Mouse (Mus musculus) midbrain, postnatal 0 days (tissue): ENCODE results near the gene Ptpro. TPM values are rescaled to one million over a fixed set of nuclear protein-coding genes. Genes with fewer than 3 reads are reported as not detected.

Source experiments
- ATAC-seq: fragments of 200-750 bp; cut with Nextera tagmentation; 2 replicates; pipeline ENCODE4 v1.8.0; 2017; ENCODE audit warnings: moderate number of reproducible peaks, mild to moderate bottlenecking, moderate TSS enrichment, moderate library complexity; ENCODE audit not compliant: low FRiP score
- DNase-seq: peaks from one replicate; pipeline ENCODE4 v3.0.0-alpha.2; 2015; ENCODE audit warnings: low spot score
- H3K27ac ChIP-seq: fragments of 300-500 bp; sonication (generic); 2 replicates; pipeline ENCODE4 v1.5.1; 2014; ENCODE audit warnings: low read depth, mild to moderate bottlenecking, low read length, mixed read lengths
- H3K27me3 ChIP-seq: fragments of 300-500 bp; sonication (generic); 2 replicates; pipeline ENCODE4 v1.6.1; 2014; ENCODE audit warnings: low read length, control low read depth, mixed read lengths; ENCODE audit not compliant: insufficient read depth
- H3K36me3 ChIP-seq: fragments of 300-500 bp; sonication (generic); 2 replicates; pipeline ENCODE4 v1.6.1; 2014; ENCODE audit warnings: low read length, control low read depth, mixed read lengths; ENCODE audit not compliant: insufficient read depth
- H3K4me1 ChIP-seq: fragments of 300-500 bp; sonication (generic); 2 replicates; pipeline ENCODE4 v1.6.1; 2014; ENCODE audit warnings: mild to moderate bottlenecking, control low read depth, antibody characterized with exemption, low read length, mixed read lengths; ENCODE audit not compliant: insufficient read depth
- H3K4me2 ChIP-seq: fragments of 300-500 bp; sonication (generic); 2 replicates; pipeline ENCODE4 v1.6.1; 2014; ENCODE audit warnings: low read depth, mild to moderate bottlenecking, low read length, mixed read lengths; ENCODE audit not compliant: poor library complexity, severe bottlenecking
- H3K4me3 ChIP-seq: fragments of 300-500 bp; sonication (generic); 2 replicates; pipeline ENCODE4 v1.5.1; 2014; ENCODE audit warnings: low read depth, mild to moderate bottlenecking, low read length, moderate library complexity
- H3K9ac ChIP-seq: fragments of 300-500 bp; sonication (generic); replicated peaks from 2 replicates; pipeline ENCODE4 v1.6.1; 2014; ENCODE audit warnings: mild to moderate bottlenecking, low read length, moderate library complexity, mixed read lengths; ENCODE audit not compliant: poor library complexity, severe bottlenecking
- H3K9me3 ChIP-seq: fragments of 300-500 bp; sonication (generic); 2 replicates; pipeline ENCODE4 v1.6.1; 2016; ENCODE audit warnings: low read length, control low read depth
- CTCF ChIP-seq: IDR thresholded peaks from 2 replicates; pipeline ENCODE4 v1.5.1; 2016; ENCODE audit warnings: antibody characterized with exemption, mild to moderate bottlenecking
- WGBS: fragments of 180-500 bp; shearing (Covaris S2); extraction: QIAGEN DNeasy Blood & Tissue Kit; methylation state at CpG from one replicate; pipeline ENCODE4 v1.1.7; 2014; 5-methylcytosine and 5-hydroxymethylcytosine counted together
- polyA plus RNA-seq: library from polyadenylated mRNA; unstranded; fragments of >200 nt; fragmentation: Nextera tagmentation; extraction: Ambion mirVana; gene quantifications from 2 replicates; pipeline ENCODE4 v1.2.1, GENCODE M21; 2015
- total RNA-seq: library from RNA; depleted of rRNA; stranded (reverse); fragments of >200 nt; gene quantifications from 2 replicates; pipeline ENCODE4 v1.2.3, GENCODE M21; 2014; rRNA removed

The Ptpro gene
- 122 and 134 TPM in 2 replicates for total RNA-seq
- 54.8 and 58.7 TPM in 2 replicates for polyA plus RNA-seq

DNA sequence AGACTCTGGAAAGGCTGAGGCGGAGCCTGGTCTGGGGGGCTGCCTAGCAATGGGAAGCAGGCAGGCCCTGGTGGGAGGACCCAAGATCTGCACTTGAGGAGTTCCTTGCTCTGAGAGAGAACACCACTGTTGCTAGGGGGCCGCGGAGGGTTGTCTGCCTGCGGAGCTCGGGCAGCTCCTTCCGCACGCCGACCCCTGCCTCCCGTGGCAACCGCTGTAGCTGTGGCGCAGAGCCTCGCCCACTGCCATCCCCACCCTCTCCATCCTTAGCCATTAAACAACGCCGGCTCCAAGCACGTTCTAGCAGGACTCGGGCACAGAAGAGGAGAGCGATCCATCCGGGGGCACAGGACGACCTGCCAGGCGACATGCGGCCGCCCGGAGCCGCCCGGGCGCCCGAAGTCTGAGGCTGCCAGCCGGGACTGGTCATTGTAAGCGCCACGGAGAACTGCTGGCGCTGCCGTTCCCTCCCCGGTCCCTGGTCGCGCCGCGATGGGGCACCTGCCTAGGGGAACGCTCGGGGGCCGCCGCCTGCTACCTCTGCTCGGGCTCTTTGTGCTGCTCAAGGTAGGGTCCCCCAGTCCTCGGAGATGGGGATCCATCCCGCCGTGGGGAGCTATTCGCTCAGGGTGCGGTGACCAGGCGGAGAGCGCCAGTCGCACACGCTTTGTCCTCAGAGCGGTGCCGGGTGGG, at the start of gene Ptpro:
Gene Ptpro, plus strand, starts transcription at position 126 of the 693 bp plus-strand sequence.
- H3K27me3 ChIP-seq, result no peaks in the 10 kb centered on the region
- H3K9ac ChIP-seq, result peak within 1 kb of the TSS; percentile 91
- peak within 1 kb of the TSS; percentile 90 for H3K27ac ChIP-seq
- no peaks in the 10 kb centered on the region for H3K36me3 ChIP-seq
- peak; percentile 40; the same call in 1 of the 2 replicates for TF ChIP-seq CTCF
- H3K4me2 ChIP-seq, result peak within 1 kb of the TSS; percentile 64
- peak within 1 kb of the TSS; percentile 84 for H3K4me3 ChIP-seq
- WGBS, result under 1% methylated on average over 52 of the region's 53 CpGs
- H3K4me1 ChIP-seq, result no peaks in the 10 kb centered on the region
- ATAC-seq (peak; percentile 92), DNase-seq (peak; percentile 88)
- no peaks in the 10 kb centered on the region for H3K9me3 ChIP-seq

DNA sequence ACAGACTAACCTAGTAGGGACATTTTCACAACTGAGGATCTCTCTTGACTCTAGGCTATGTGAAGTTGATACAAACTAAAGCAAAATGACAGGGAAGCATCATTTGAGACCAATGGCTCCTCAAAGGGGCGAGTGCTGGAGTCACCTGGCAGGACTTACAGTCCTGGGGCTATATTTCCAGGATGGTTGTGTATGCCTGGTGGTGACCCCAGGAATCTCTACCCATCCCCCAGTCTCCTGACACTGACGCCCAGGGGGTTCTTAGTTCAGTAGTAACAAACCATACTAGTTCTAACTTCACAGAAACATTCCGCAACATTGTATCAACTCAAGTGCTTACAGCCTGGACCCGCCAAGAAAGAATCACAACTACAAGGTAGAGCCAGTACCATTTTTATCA, 49.5 kb upstream of the Ptpro start:
- TF ChIP-seq CTCF, result no peak

GRCm38 (mm10) chr6:137205662-137206400, 46.3 kb upstream of the Ptpro start:
- DNase-seq (peak; percentile 86), ATAC-seq (no peak)
- H3K4me1 ChIP-seq, result no peaks in the 10 kb centered on the region
- H3K9me3 ChIP-seq, result no peaks in the 10 kb centered on the region
- WGBS, result 54% methylated on average over 11 of the region's 11 CpGs
- no peak overlapping the region for H3K4me3 ChIP-seq
- no peaks in the 10 kb centered on the region for H3K27me3 ChIP-seq
- H3K4me2 ChIP-seq, result no peak overlapping the region
- H3K9ac ChIP-seq, result no peak overlapping the region
- no peak overlapping the region for H3K27ac ChIP-seq
- no peaks in the 10 kb centered on the region for H3K36me3 ChIP-seq
- peak; percentile 88 for TF ChIP-seq CTCF

More for the DNA sequence above, 49.5 kb upstream of the Ptpro start:
- no peak overlapping the region for H3K9ac ChIP-seq
- H3K27ac ChIP-seq, result no peak overlapping the region
- no peaks in the 10 kb centered on the region for H3K36me3 ChIP-seq
- ATAC-seq, result no peak
- no peaks in the 10 kb centered on the region for H3K27me3 ChIP-seq
- no peaks in the 10 kb centered on the region for H3K4me1 ChIP-seq
- no peak overlapping the region for H3K4me2 ChIP-seq
- WGBS, result 93% methylated on average over 4 of the region's 4 CpGs
- no peak overlapping the region for H3K4me3 ChIP-seq
- DNase-seq, result no peak
- H3K9me3 ChIP-seq, result no peaks in the 10 kb centered on the region

DNA sequence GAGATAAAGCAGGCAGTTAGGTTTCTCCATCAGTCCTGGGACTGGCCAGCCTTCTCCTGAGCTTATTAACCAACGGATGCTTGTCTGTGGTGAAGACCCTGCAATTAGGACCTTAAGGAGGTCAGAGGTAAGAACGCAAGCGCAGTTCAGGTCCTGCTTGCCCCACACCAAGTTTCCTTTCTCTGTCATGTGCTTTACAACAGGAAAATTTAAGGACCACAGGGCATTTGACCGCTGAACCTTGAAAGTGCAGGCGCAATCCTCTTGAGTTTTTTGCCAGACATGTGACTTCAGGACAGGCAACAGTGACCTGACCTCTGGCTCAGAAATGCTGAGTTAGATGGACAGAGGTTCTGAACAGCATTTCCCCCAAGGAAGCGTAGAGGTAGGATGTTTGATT, 45.0 kb upstream of the Ptpro start:
- no peak for TF ChIP-seq CTCF
- DNase-seq, result no peak

DNA sequence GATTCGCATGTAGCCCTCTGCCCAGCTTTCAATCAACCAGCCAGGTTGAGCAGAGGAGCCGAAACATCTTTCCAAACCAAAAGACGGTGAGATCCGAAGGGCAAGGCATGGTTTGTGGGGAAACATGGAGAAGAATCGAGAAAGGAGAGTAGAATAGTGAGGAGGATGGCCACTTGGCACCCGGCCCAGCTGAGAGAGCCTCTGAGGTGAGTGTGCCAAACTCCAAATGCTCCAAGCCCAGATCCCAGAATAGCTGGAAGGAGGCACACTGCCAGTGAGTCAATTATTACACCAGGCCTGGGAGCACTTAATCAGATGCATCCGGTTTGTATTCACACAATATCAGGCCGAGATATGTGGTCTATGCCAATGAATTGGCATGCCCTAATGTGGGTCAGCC, 42.1 kb upstream of the Ptpro start:
- Histone ChIP-seq H3K27ac (no peak overlapping the region), H3K4me3 (no peak overlapping the region), H3K9ac (no peak overlapping the region), H3K27me3 (no peaks in the 10 kb centered on the region), H3K36me3 (no peaks in the 10 kb centered on the region), H3K4me2 (no peak overlapping the region), H3K9me3 (no peaks in the 10 kb centered on the region), H3K4me1 (no peaks in the 10 kb centered on the region)
- WGBS, result 72% methylated on average over 8 of the region's 8 CpGs
- peak; percentile 49; the same call in 1 of the 2 replicates for ATAC-seq
- peak; percentile 88 for DNase-seq
- no peak for TF ChIP-seq CTCF

More for the DNA sequence above, 45.0 kb upstream of the Ptpro start:
- no peaks in the 10 kb centered on the region for H3K9me3 ChIP-seq
- no peak overlapping the region for H3K27ac ChIP-seq
- no peaks in the 10 kb centered on the region for H3K27me3 ChIP-seq
- H3K9ac ChIP-seq, result no peak overlapping the region
- H3K36me3 ChIP-seq, result no peaks in the 10 kb centered on the region
- no peaks in the 10 kb centered on the region for H3K4me1 ChIP-seq
- no peak for ATAC-seq
- H3K4me2 ChIP-seq, result no peak overlapping the region
- 95% methylated on average over 6 of the region's 6 CpGs for WGBS
- no peak overlapping the region for H3K4me3 ChIP-seq

- ATAC-seq (no peak), DNase-seq (no peak)
- no peaks in the 10 kb centered on the region for H3K4me1 ChIP-seq
- no peak overlapping the region for H3K4me2 ChIP-seq
- H3K36me3 ChIP-seq, result no peaks in the 10 kb centered on the region
- H3K27me3 ChIP-seq, result no peaks in the 10 kb centered on the region
- no peak overlapping the region for H3K4me3 ChIP-seq
- 94% methylated on average over 10 of the region's 10 CpGs for WGBS
- no peaks in the 10 kb centered on the region for H3K9me3 ChIP-seq
- TF ChIP-seq CTCF, result no peak
- no peak overlapping the region for H3K9ac ChIP-seq
- no peak overlapping the region for H3K27ac ChIP-seq
Observed at GRCm38 (mm10) chr6:137210991-137211390, 41.1 kb upstream of the Ptpro start.
